Mouse (Mus musculus) heart, adult 2 months (tissue): ENCODE results near the gene Aldh1a1. TPM values are rescaled to one million over a fixed set of nuclear protein-coding genes. Genes with fewer than 3 reads are reported as not detected.

Experiments
- DNase-seq, 2 experiments: peaks; one replicate each; pipeline ENCODE4 v3.0.0; 2021
- H3K27ac ChIP-seq: fragments of 200-600 bp; 2 replicates; pipeline ENCODE4 v1.8.1; 2022
- H3K27me3 ChIP-seq: fragments of 200-500 bp; 2 replicates; pipeline ENCODE4 v1.6.1; 2012; ENCODE audit warnings: mild to moderate bottlenecking, low read length, inconsistent platforms, mixed read lengths; ENCODE audit not compliant: control insufficient read depth, insufficient read depth
- H3K36me3 ChIP-seq: fragments of 200-500 bp; 2 replicates; pipeline ENCODE4 v1.6.1; 2012; ENCODE audit warnings: low read length, inconsistent platforms; ENCODE audit not compliant: control insufficient read depth, insufficient read depth
- H3K4me1 ChIP-seq: fragments of 200-500 bp; 2 replicates; pipeline ENCODE4 v1.6.1; 2011; ENCODE audit warnings: low read length; ENCODE audit not compliant: control insufficient read depth, insufficient read depth
- H3K4me3 ChIP-seq: fragments of 200-600 bp; 2 replicates; pipeline ENCODE4 v1.8.1; 2022
- H3K79me2 ChIP-seq: fragments of 200-500 bp; replicated peaks from 2 replicates; pipeline ENCODE4 v1.6.1; 2012; ENCODE audit warnings: mild to moderate bottlenecking, inconsistent platforms, low read length, moderate library complexity, mixed read lengths; ENCODE audit not compliant: control insufficient read depth, insufficient read depth
- H3K9ac ChIP-seq: fragments of 200-500 bp; 2 replicates; pipeline ENCODE4 v1.6.1; 2012; ENCODE audit warnings: low read depth, mild to moderate bottlenecking, control low read depth, inconsistent platforms, low read length, mixed read lengths
- CTCF ChIP-seq: fragments of 200-600 bp; IDR thresholded peaks from 2 replicates; pipeline ENCODE4 v1.8.1; 2022; ENCODE audit warnings: antibody characterized with exemption, mild to moderate bottlenecking, moderate library complexity
- EP300 ChIP-seq: fragments of 200-500 bp; IDR thresholded peaks from 2 replicates; pipeline ENCODE4 v1.6.1; 2011; ENCODE audit warnings: low read depth, low read length, control low read depth; ENCODE audit not compliant: insufficient read depth
- POLR2A ChIP-seq: fragments of 200-500 bp; IDR thresholded peaks from 2 replicates; pipeline ENCODE4 v1.6.1; 2011; ENCODE audit warnings: mild to moderate bottlenecking, low read depth, low read length, control low read depth; ENCODE audit not compliant: insufficient read depth
- WGBS: fragments of 180-500 bp; shearing (Covaris S2); methylation state at CpG from one replicate; pipeline ENCODE4 v1.1.7; 2018; 5-methylcytosine and 5-hydroxymethylcytosine counted together
- intact Hi-C: fragments of 180-260 bp; cut with DNase I; formaldehyde crosslinking; loops from one replicate; pipeline ENCODE4 v1.15.1; 2025
- long read RNA-seq: library from polyadenylated mRNA; stranded (forward); transcript quantifications from one replicate; pipeline ENCODE4 v2.0.0, GENCODE M21; 2021
- polyA plus RNA-seq: library from polyadenylated mRNA; depleted of rRNA; stranded (reverse); fragments of >200 nt; gene quantifications from 2 replicates; pipeline ENCODE4 v1.2.3, GENCODE M21; 2012; rRNA removed
- total RNA-seq, 2 experiments: library from RNA; stranded (reverse); gene quantifications; 2 replicates each; pipeline ENCODE4 v1.2.3; 2021

Gene Aldh1a1
- 10 to 100 TPM; 23.3 to 25.8 TPM for total RNA-seq
- 18.4 and 24.1 TPM in 2 replicates for polyA plus RNA-seq
- long read RNA-seq, transcript Aldh1a1-201 (13 exons, 2,053 nt), result minor isoform, 5 of 21 reads
- long read RNA-seq, transcript Aldh1a1-206 (16 exons, 2,358 nt), result major isoform, 8 of 21 reads
- long read RNA-seq, partial matches to known transcripts, result 0 of 21 reads
- long read RNA-seq, other reads (novel, unspliced or antisense), result 8 of 21 reads

GRCm38 (mm10) chr19:20492491-20492890, at the start of gene Aldh1a1:
Gene Aldh1a1, plus strand, starts transcription at chr19:20492715.
- Histone ChIP-seq H3K27ac (peak within 1 kb of the TSS; percentile 58), H3K4me3 (no peak within 1 kb of the TSS), H3K9ac (no peak within 1 kb of the TSS), H3K79me2 (no peaks in the 10 kb centered on the region), H3K36me3 (no peaks in the 10 kb centered on the region), H3K27me3 (no peaks in the 10 kb centered on the region), H3K4me1 (no peaks in the 10 kb centered on the region)
- peak; percentile 47 to 76 for DNase-seq
- intact Hi-C loops, result no loop called here
- TF ChIP-seq POLR2A, result peak; percentile 12; the same call in 1 of the 2 replicates
- TF ChIP-seq CTCF, result no peak
- TF ChIP-seq EP300, result no peak
- 76% methylated on average over 2 of the region's 2 CpGs for WGBS

GRCm38 (mm10) chr19:20447807-20448206, 44.7 kb upstream of the Aldh1a1 start:
- Histone ChIP-seq H3K4me3 (no peak overlapping the region), H3K79me2 (no peaks in the 10 kb centered on the region), H3K27ac (no peak overlapping the region), H3K9ac (no peak overlapping the region), H3K27me3 (no peaks in the 10 kb centered on the region), H3K4me1 (no peaks in the 10 kb centered on the region), H3K36me3 (no peaks in the 10 kb centered on the region)
- DNase-seq, result no peak
- WGBS, result 46% methylated on average over 2 of the region's 2 CpGs
- intact Hi-C loops, result loop anchor here (10.0 kb wide), 1 partner anchor 317 kb away; no protein-coding TSS in a partner anchor
- TF ChIP-seq CTCF (no peak), POLR2A (no peak), EP300 (no peak)

GRCm38 (mm10) chr19:20449546-20449945, 43.0 kb upstream of the Aldh1a1 start:
- no peaks in the 10 kb centered on the region for H3K27me3 ChIP-seq
- H3K4me3 ChIP-seq, result no peak overlapping the region
- H3K4me1 ChIP-seq, result no peaks in the 10 kb centered on the region
- H3K27ac ChIP-seq, result no peak overlapping the region
- H3K36me3 ChIP-seq, result no peaks in the 10 kb centered on the region
- no peaks in the 10 kb centered on the region for H3K79me2 ChIP-seq
- DNase-seq, result no peak
- TF ChIP-seq POLR2A, result no peak
- TF ChIP-seq CTCF, result peak; percentile 66
- intact Hi-C loops, result loop anchor here (10.0 kb wide), 1 partner anchor 315 kb away; no protein-coding TSS in a partner anchor
- no peak overlapping the region for H3K9ac ChIP-seq

GRCm38 (mm10) chr19:20451045-20451444, 41.5 kb upstream of the Aldh1a1 start:
- Histone ChIP-seq H3K27me3 (no peaks in the 10 kb centered on the region), H3K4me1 (no peaks in the 10 kb centered on the region), H3K79me2 (no peaks in the 10 kb centered on the region), H3K4me3 (no peak overlapping the region), H3K27ac (no peak overlapping the region), H3K9ac (no peak overlapping the region), H3K36me3 (no peaks in the 10 kb centered on the region)
- no peak for DNase-seq
- intact Hi-C loops, result no loop called here
- WGBS, result 75% methylated on average over 7 of the region's 7 CpGs
- TF ChIP-seq EP300 (no peak), CTCF (no peak), POLR2A (no peak)

GRCm38 (mm10) chr19:20484497-20484896, 8.0 kb upstream of the Aldh1a1 start:
- DNase-seq, result peak; percentile 60 to 68

GRCm38 (mm10) chr19:20491950-20492349, 565 bp upstream of the Aldh1a1 start:
- Histone ChIP-seq H3K4me1 (no peaks in the 10 kb centered on the region), H3K36me3 (no peaks in the 10 kb centered on the region), H3K79me2 (no peaks in the 10 kb centered on the region), H3K27ac (peak overlapping the region; percentile 58; the same call in 1 of the 2 replicates), H3K27me3 (no peaks in the 10 kb centered on the region), H3K4me3 (no peak overlapping the region), H3K9ac (no peak overlapping the region)
- intact Hi-C loops, result no loop called here
- DNase-seq, result peak in 1 of 2 experiments; percentile 35
- TF ChIP-seq POLR2A (no peak), EP300 (no peak), CTCF (no peak)
- 36% methylated on average over 4 of the region's 4 CpGs for WGBS

More at GRCm38 (mm10) chr19:20484497-20484896, 8.0 kb upstream of the Aldh1a1 start:
- TF ChIP-seq POLR2A, result no peak
- no peak for TF ChIP-seq CTCF
- no peak for TF ChIP-seq EP300
- H3K4me3 ChIP-seq, result no peak overlapping the region
- H3K9ac ChIP-seq, result no peak overlapping the region
- H3K36me3 ChIP-seq, result no peaks in the 10 kb centered on the region
- WGBS, result 35% methylated on average over 1 of the region's 1 CpGs
- no peaks in the 10 kb centered on the region for H3K27me3 ChIP-seq
- no peak overlapping the region for H3K27ac ChIP-seq
- no peaks in the 10 kb centered on the region for H3K4me1 ChIP-seq
- intact Hi-C loops, result loop anchor here (10.0 kb wide), 1 partner anchor 110 kb away; no protein-coding TSS in a partner anchor
- no peaks in the 10 kb centered on the region for H3K79me2 ChIP-seq
